Mouse (Mus musculus) midbrain, embryonic 15.5 days (tissue): Measurements from ENCODE around the gene Pan2. TPM values are rescaled to one million over a fixed set of nuclear protein-coding genes. Genes with fewer than 3 reads are reported as not detected.
"Not testable (repeated sequence)": the region's sequence is repeated elsewhere in the genome, so short reads cannot be mapped to it uniquely, and the experiment has no call there.

Experiments
- ATAC-seq: fragments of 200-750 bp; cut with Nextera tagmentation; replicated peaks from 2 replicates; pipeline ENCODE4 v1.8.0; 2017; ENCODE audit warnings: moderate TSS enrichment
- H3K27ac ChIP-seq: fragments of 300-500 bp; sonication (generic); 2 replicates; pipeline ENCODE4 v1.5.1; 2015; ENCODE audit warnings: mild to moderate bottlenecking, inconsistent platforms
- H3K27me3 ChIP-seq: fragments of 300-500 bp; sonication (generic); replicated peaks from 2 replicates; pipeline ENCODE4 v1.6.1; 2015; ENCODE audit warnings: inconsistent platforms
- H3K36me3 ChIP-seq: fragments of 300-500 bp; sonication (generic); replicated peaks from 2 replicates; pipeline ENCODE4 v1.6.1; 2015; ENCODE audit warnings: inconsistent platforms
- H3K4me1 ChIP-seq: fragments of 300-500 bp; sonication (generic); 2 replicates; pipeline ENCODE4 v1.6.1; 2015; ENCODE audit warnings: inconsistent platforms
- H3K4me2 ChIP-seq: fragments of 300-500 bp; sonication (generic); 2 replicates; pipeline ENCODE4 v1.6.1; 2015; ENCODE audit warnings: inconsistent platforms, mild to moderate bottlenecking, moderate library complexity
- H3K4me3 ChIP-seq: fragments of 300-500 bp; sonication (generic); 2 replicates; pipeline ENCODE4 v1.5.1; 2015; ENCODE audit warnings: mild to moderate bottlenecking, inconsistent platforms
- H3K9ac ChIP-seq: fragments of 300-500 bp; sonication (generic); 2 replicates; pipeline ENCODE4 v1.6.1; 2015; ENCODE audit warnings: mild to moderate bottlenecking, inconsistent platforms
- H3K9me3 ChIP-seq: fragments of 300-500 bp; sonication (generic); 2 replicates; pipeline ENCODE4 v1.6.1; 2016; ENCODE audit warnings: inconsistent platforms
- WGBS: fragments of 180-500 bp; shearing (Covaris S2); methylation state at CpG from one replicate; pipeline ENCODE4 v1.1.7; 2015; ENCODE audit warnings: mixed read lengths; 5-methylcytosine and 5-hydroxymethylcytosine counted together
- polyA plus RNA-seq: library from polyadenylated mRNA; unstranded; fragments of >200 nt; fragmentation: Nextera tagmentation; extraction: Ambion mirVana; gene quantifications from 2 replicates; pipeline ENCODE4 v1.2.1, GENCODE M21; 2015

Pan2 gene
- polyA plus RNA-seq, 1 experiment from 2014 or later = 24.0 TPM

- ATAC-seq = peak; percentile 99
- Histone ChIP-seq H3K4me2 (peak within 1 kb of the TSS; percentile 79), H3K9me3 (no peaks in the 10 kb centered on the region), H3K4me3 (peak within 1 kb of the TSS; percentile 85), H3K4me1 (peaks cover 5% of the 10 kb centered on the region), H3K36me3 (no peaks in the 10 kb centered on the region), H3K27me3 (no peaks in the 10 kb centered on the region), H3K27ac (peak within 1 kb of the TSS; percentile 85), H3K9ac (peak within 1 kb of the TSS; percentile 73)
- under 1% methylated on average over 43 of the region's 43 CpGs for WGBS
Measured at GRCm38 (mm10) chr10:128270287-128270841, 32.8 kb upstream of the Pan2 start, which contains the start of gene Stat2. Gene Stat2 (plus strand): TSS chr10:128270559.

GRCm38 (mm10) chr10:128270866-128271265, 32.3 kb upstream of the Pan2 start:
- no peak for ATAC-seq
- Histone ChIP-seq H3K9me3 (no peaks in the 10 kb centered on the region), H3K27me3 (no peaks in the 10 kb centered on the region), H3K4me2 (peak overlapping the region; percentile 79), H3K9ac (peak overlapping the region; percentile 73), H3K36me3 (no peaks in the 10 kb centered on the region), H3K4me1 (peaks cover 5% of the 10 kb centered on the region), H3K4me3 (peak overlapping the region; percentile 85), H3K27ac (peak overlapping the region; percentile 85)
- WGBS = 44% methylated on average over 7 of the region's 7 CpGs

GRCm38 (mm10) chr10:128271883-128272282, 31.3 kb upstream of the Pan2 start:
- 65% methylated on average over 2 of the region's 2 CpGs for WGBS
- no peak overlapping the region for H3K9ac ChIP-seq

GRCm38 (mm10) chr10:128272819-128273439, 30.2 kb upstream of the Pan2 start:
- not testable (repeated sequence) for H3K9me3 ChIP-seq, H3K4me2 ChIP-seq, ATAC-seq, H3K27me3 ChIP-seq, H3K4me1 ChIP-seq, H3K36me3 ChIP-seq, H3K4me3 ChIP-seq, H3K27ac ChIP-seq, H3K9ac ChIP-seq
- WGBS = 88% methylated on average over 7 of the region's 7 CpGs

More at GRCm38 (mm10) chr10:128271883-128272282, 31.3 kb upstream of the Pan2 start:
- H3K36me3 ChIP-seq = 0 out of 2 replicates have a peak, but pooled peaks cover 3% of the 10 kb centered on the region
- no peaks in the 10 kb centered on the region for H3K9me3 ChIP-seq
- ATAC-seq = no peak
- H3K27ac ChIP-seq = no peak overlapping the region
- H3K4me3 ChIP-seq = no peak overlapping the region
- H3K4me2 ChIP-seq = no peak overlapping the region
- no peaks in the 10 kb centered on the region for H3K27me3 ChIP-seq
- peaks cover 5% of the 10 kb centered on the region for H3K4me1 ChIP-seq

- H3K4me2 ChIP-seq, H3K4me1 ChIP-seq, H3K9me3 ChIP-seq, H3K4me3 ChIP-seq, H3K27me3 ChIP-seq, H3K9ac ChIP-seq, H3K27ac ChIP-seq, ATAC-seq: not testable (repeated sequence)
- H3K36me3 ChIP-seq = peaks cover 16% of the 10 kb centered on the region; the same call in 1 of the 2 replicates
- WGBS = 100% methylated on average over 1 of the region's 1 CpGs
Measured at GRCm38 (mm10) chr10:128275374-128275773, 27.8 kb upstream of the Pan2 start.

GRCm38 (mm10) chr10:128278158-128278557, 25.0 kb upstream of the Pan2 start:
- H3K4me3 ChIP-seq = no peak overlapping the region
- H3K9me3 ChIP-seq = no peaks in the 10 kb centered on the region
- H3K36me3 ChIP-seq = peaks cover 33% of the 10 kb centered on the region; the same call in 1 of the 2 replicates
- ATAC-seq = no peak
- no peaks in the 10 kb centered on the region for H3K4me1 ChIP-seq
- 53% methylated on average over 5 of the region's 6 CpGs for WGBS
- H3K4me2 ChIP-seq = no peak overlapping the region
- H3K27ac ChIP-seq = no peak overlapping the region
- no peaks in the 10 kb centered on the region for H3K27me3 ChIP-seq
- no peak overlapping the region for H3K9ac ChIP-seq

GRCm38 (mm10) chr10:128280943-128281342, 22.2 kb upstream of the Pan2 start:
- ATAC-seq = no peak
- H3K9me3 ChIP-seq = no peaks in the 10 kb centered on the region
- H3K36me3 ChIP-seq = peaks cover 40% of the 10 kb centered on the region; the same call in 1 of the 2 replicates
- no peaks in the 10 kb centered on the region for H3K27me3 ChIP-seq
- 89% methylated on average over 6 of the region's 6 CpGs for WGBS
- no peak overlapping the region for H3K4me2 ChIP-seq
- H3K9ac ChIP-seq = no peak overlapping the region
- no peaks in the 10 kb centered on the region for H3K4me1 ChIP-seq
- no peak overlapping the region for H3K4me3 ChIP-seq
- no peak overlapping the region for H3K27ac ChIP-seq

GRCm38 (mm10) chr10:128281682-128282081, 21.5 kb upstream of the Pan2 start:
- WGBS = 93% methylated on average over 14 of the region's 14 CpGs
- no peak overlapping the region for H3K9ac ChIP-seq
- no peaks in the 10 kb centered on the region for H3K9me3 ChIP-seq
- ATAC-seq = no peak
- H3K4me3 ChIP-seq = no peak overlapping the region
- peaks cover 42% of the 10 kb centered on the region; the same call in 1 of the 2 replicates for H3K36me3 ChIP-seq
- no peaks in the 10 kb centered on the region for H3K4me1 ChIP-seq
- H3K4me2 ChIP-seq = no peak overlapping the region
- H3K27ac ChIP-seq = no peak overlapping the region
- no peaks in the 10 kb centered on the region for H3K27me3 ChIP-seq

- no peak overlapping the region for H3K9ac ChIP-seq
- no peak for ATAC-seq
- H3K4me1 ChIP-seq = no peaks in the 10 kb centered on the region
- no peaks in the 10 kb centered on the region for H3K27me3 ChIP-seq
- H3K4me3 ChIP-seq = no peak overlapping the region
- H3K9me3 ChIP-seq = no peaks in the 10 kb centered on the region
- H3K36me3 ChIP-seq = peaks cover 41% of the 10 kb centered on the region; the same call in 1 of the 2 replicates
- 90% methylated on average over 20 of the region's 20 CpGs for WGBS
- no peak overlapping the region for H3K4me2 ChIP-seq
- H3K27ac ChIP-seq = no peak overlapping the region
Measured at GRCm38 (mm10) chr10:128282886-128283450, 20.2 kb upstream of the Pan2 start.

GRCm38 (mm10) chr10:128283604-128284579, 19.2 kb upstream of the Pan2 start:
- Histone ChIP-seq H3K4me2 (no peak overlapping the region), H3K27me3 (no peaks in the 10 kb centered on the region), H3K9me3 (no peaks in the 10 kb centered on the region), H3K27ac (no peak overlapping the region), H3K36me3 (peaks cover 39% of the 10 kb centered on the region; the same call in 1 of the 2 replicates), H3K9ac (no peak overlapping the region), H3K4me3 (no peak overlapping the region), H3K4me1 (no peaks in the 10 kb centered on the region)
- ATAC-seq = no peak
- WGBS = 65% methylated on average over 31 of the region's 31 CpGs

- H3K9me3 ChIP-seq, H3K9ac ChIP-seq, H3K4me2 ChIP-seq, H3K27ac ChIP-seq, H3K27me3 ChIP-seq, H3K4me1 ChIP-seq, ATAC-seq, H3K4me3 ChIP-seq: not testable (repeated sequence)
- H3K36me3 ChIP-seq = peaks cover 13% of the 10 kb centered on the region
- 100% methylated on average over 1 of the region's 1 CpGs for WGBS
Measured at GRCm38 (mm10) chr10:128290594-128290993, 12.5 kb upstream of the Pan2 start.
